ENCODE assay signal across 14 mouse cellular contexts in genomic region chr14:64532351-64532750, GRCm38 (mm10).
DNase-seq lines count a peak whose midpoint lies in the region; ATAC-seq and TF ChIP-seq lines count a peak whose summit lies in the region.
"Had no signal": no experiment of that assay in that cellular context is flagged by ENCODE, and none has a peak within 500 bp of the region (broad histone marks: within the 10 kb centered on the region; RNA-seq: fewer than 3 reads in every experiment).

No protein-coding gene starts in this region.

- H3K4me2 ChIP-seq in hindbrain, embryonic 15.5 days, result no peak overlapping the region
- H3K4me2 ChIP-seq in hindbrain, postnatal 0 days (ENCODE audit: low read depth, low read length), result no peak overlapping the region
- no peak overlapping the region for H3K4me2 ChIP-seq in forebrain, embryonic 14.5 days (ENCODE audit: low read length)
- H3K4me2 ChIP-seq in forebrain, postnatal 0 days (ENCODE audit: low read depth), result no peak overlapping the region
- H3K4me2 ChIP-seq in midbrain, postnatal 0 days (ENCODE audit: low read depth, low read length, poor library complexity, severe bottlenecking), result no peak overlapping the region
- H3K4me2 ChIP-seq: stomach, embryonic 15.5 days had no signal

- WGBS in hindbrain, embryonic 15.5 days, result 88% methylated on average over 5 of the region's 5 CpGs
- WGBS in hindbrain, postnatal 0 days, result 80% methylated on average over 5 of the region's 5 CpGs
- WGBS in forebrain, embryonic 14.5 days, result 89% methylated on average over 5 of the region's 5 CpGs
- 63% methylated on average over 5 of the region's 5 CpGs for WGBS in forebrain, postnatal 0 days
- WGBS in midbrain, postnatal 0 days, result 91% methylated on average over 5 of the region's 5 CpGs

- no peak for ATAC-seq in hindbrain, embryonic 15.5 days (ENCODE audit: low FRiP score, low read depth)
- no peak for ATAC-seq in hindbrain, postnatal 0 days
- ATAC-seq in forebrain, embryonic 14.5 days, result no peak
- no peak for ATAC-seq in forebrain, postnatal 0 days
- ATAC-seq in midbrain, postnatal 0 days (ENCODE audit: low FRiP score), result no peak
- no peak for ATAC-seq in inflammation-experienced regulatory T-cells, adult 6 months
- ATAC-seq: liver, postnatal 0 days had no signal

- DNase-seq in hindbrain, postnatal 0 days (ENCODE audit: low spot score), result no peak
- no peak for DNase-seq in forebrain, embryonic 14.5 days (ENCODE audit: low spot score)
- DNase-seq in forebrain, postnatal 0 days, result no peak
- no peak for DNase-seq in midbrain, postnatal 0 days (ENCODE audit: low spot score)
- DNase-seq in thymus, postnatal 10 days (ENCODE audit: low spot score in 2 of 2), result no peak
- DNase-seq: adrenal gland, postnatal 36 days; cerebellum, adult 9-10 months; gastrocnemius, postnatal 25 days; liver; liver, postnatal 0 days; right cerebral cortex, postnatal 14 days had no signal

- H3K4me1 ChIP-seq in hindbrain, embryonic 15.5 days (replicated peaks), result peaks cover 22% of the 10 kb centered on the region
- peaks cover 7% of the 10 kb centered on the region; the same call in 1 of the 2 replicates for H3K4me1 ChIP-seq in hindbrain, postnatal 0 days (ENCODE audit: insufficient read depth, low read length)
- peaks cover 18% of the 10 kb centered on the region for H3K4me1 ChIP-seq in forebrain, embryonic 14.5 days (ENCODE audit: control insufficient read depth, insufficient read depth, low read length)
- H3K4me1 ChIP-seq in forebrain, postnatal 0 days (ENCODE audit: insufficient read depth), result peaks cover 11% of the 10 kb centered on the region; the same call in 1 of the 2 replicates
- peaks cover 12% of the 10 kb centered on the region for H3K4me1 ChIP-seq in midbrain, postnatal 0 days (ENCODE audit: insufficient read depth, low read length)
- H3K4me1 ChIP-seq: stomach, embryonic 15.5 days had no signal

- H3K9ac ChIP-seq in hindbrain, embryonic 15.5 days, result no peak overlapping the region
- no peak overlapping the region for H3K9ac ChIP-seq in hindbrain, postnatal 0 days (replicated peaks; ENCODE audit: low read length)
- no peak overlapping the region for H3K9ac ChIP-seq in forebrain, embryonic 14.5 days (ENCODE audit: low read length)
- H3K9ac ChIP-seq in forebrain, postnatal 0 days, result no peak overlapping the region
- H3K9ac ChIP-seq in midbrain, postnatal 0 days (replicated peaks; ENCODE audit: low read length, poor library complexity, severe bottlenecking), result no peak overlapping the region
- H3K9ac ChIP-seq: liver, postnatal 0 days; stomach, embryonic 15.5 days had no signal

- no peaks in the 10 kb centered on the region for H3K9me3 ChIP-seq in hindbrain, embryonic 15.5 days
- H3K9me3 ChIP-seq in hindbrain, postnatal 0 days (ENCODE audit: low read length), result no peaks in the 10 kb centered on the region
- H3K9me3 ChIP-seq in forebrain, embryonic 14.5 days (replicated peaks; ENCODE audit: control insufficient read depth, low read length), result no peaks in the 10 kb centered on the region
- H3K9me3 ChIP-seq in forebrain, postnatal 0 days (ENCODE audit: low read length), result no peaks in the 10 kb centered on the region
- no peaks in the 10 kb centered on the region for H3K9me3 ChIP-seq in midbrain, postnatal 0 days (ENCODE audit: low read length)
- H3K9me3 ChIP-seq: stomach, embryonic 15.5 days had no signal

- H3K27me3 ChIP-seq in hindbrain, embryonic 15.5 days, result no peaks in the 10 kb centered on the region
- H3K27me3 ChIP-seq in hindbrain, postnatal 0 days (ENCODE audit: insufficient read depth, low read length), result no peaks in the 10 kb centered on the region
- H3K27me3 ChIP-seq in forebrain, embryonic 14.5 days (replicated peaks; ENCODE audit: control insufficient read depth, insufficient read depth, low read length), result no peaks in the 10 kb centered on the region
- H3K27me3 ChIP-seq in forebrain, postnatal 0 days (ENCODE audit: insufficient read depth, low read length), result no peaks in the 10 kb centered on the region
- no peaks in the 10 kb centered on the region for H3K27me3 ChIP-seq in midbrain, postnatal 0 days (ENCODE audit: insufficient read depth, low read length)
- H3K27me3 ChIP-seq: stomach, embryonic 15.5 days had no signal

- no peak for TF ChIP-seq CTCF in hindbrain, postnatal 0 days (IDR thresholded peaks at IDR 0.05; ENCODE audit: low read depth)
- no peak for TF ChIP-seq CTCF in forebrain, postnatal 0 days (IDR thresholded peaks at IDR 0.05; ENCODE audit: low read depth)
- TF ChIP-seq CTCF in midbrain, postnatal 0 days (IDR thresholded peaks at IDR 0.05), result no peak

- no peak overlapping the region for H3K4me3 ChIP-seq in hindbrain, embryonic 15.5 days
- H3K4me3 ChIP-seq in hindbrain, postnatal 0 days (ENCODE audit: low read length), result no peak overlapping the region
- H3K4me3 ChIP-seq in forebrain, embryonic 14.5 days (ENCODE audit: low read depth, low read length), result no peak overlapping the region
- no peak overlapping the region for H3K4me3 ChIP-seq in forebrain, postnatal 0 days (ENCODE audit: low read depth, low read length)
- no peak overlapping the region for H3K4me3 ChIP-seq in midbrain, postnatal 0 days (ENCODE audit: low read depth, low read length)
- H3K4me3 ChIP-seq: stomach, embryonic 15.5 days had no signal

- H3K36me3 ChIP-seq in hindbrain, embryonic 15.5 days, result no peaks in the 10 kb centered on the region
- no peaks in the 10 kb centered on the region for H3K36me3 ChIP-seq in hindbrain, postnatal 0 days (ENCODE audit: insufficient read depth, low read length)
- no peaks in the 10 kb centered on the region for H3K36me3 ChIP-seq in forebrain, embryonic 14.5 days (ENCODE audit: control insufficient read depth, insufficient read depth, low read length)
- H3K36me3 ChIP-seq in forebrain, postnatal 0 days (ENCODE audit: insufficient read depth), result no peaks in the 10 kb centered on the region
- no peaks in the 10 kb centered on the region for H3K36me3 ChIP-seq in midbrain, postnatal 0 days (ENCODE audit: insufficient read depth, low read length)
- H3K36me3 ChIP-seq: stomach, embryonic 15.5 days had no signal

- H3K27ac ChIP-seq in hindbrain, embryonic 15.5 days (replicated peaks), result 0 out of 2 replicates have a peak overlapping the region, but pooled peaks have one; percentile 90
- H3K27ac ChIP-seq in hindbrain, postnatal 0 days, result no peak overlapping the region
- peak overlapping the region; percentile 94; the same call in 1 of the 2 replicates for H3K27ac ChIP-seq in forebrain, embryonic 14.5 days (ENCODE audit: low read depth, low read length)
- H3K27ac ChIP-seq in forebrain, postnatal 0 days (ENCODE audit: low read depth, low read length), result peak overlapping the region; percentile 93; the same call in 1 of the 2 replicates
- peak overlapping the region; percentile 34 for H3K27ac ChIP-seq in midbrain, postnatal 0 days (ENCODE audit: low read depth, low read length)
- H3K27ac ChIP-seq: stomach, embryonic 15.5 days had no signal
